Mouse (Mus musculus): ENCODE data around the gene Tmem181a. TPM values are rescaled to one million over a fixed set of nuclear protein-coding genes. Genes with fewer than 3 reads are reported as not detected.
A peak's percentile ranks its signal among the peaks of the same experiment; 100 is the strongest.
"Not testable (repeated sequence)": the region's sequence is repeated elsewhere in the genome, so short reads cannot be mapped to it uniquely, and the experiment has no call there.

The Tmem181a gene
- polyA plus RNA-seq (2015; fragmentation: Nextera tagmentation; extraction: Ambion mirVana): 2.5 and 2.9 TPM in 2 replicates

GRCm38 (mm10) chr17:6256400-6257069, at the start of gene Tmem181a:
Tmem181a (plus strand) TSS chr17:6256860.
- not testable (repeated sequence) for H3K9ac ChIP-seq; H3K4me1 ChIP-seq (replicated peaks); H3K36me3 ChIP-seq (replicated peaks); H3K27me3 ChIP-seq; ATAC-seq (ENCODE audit: insufficient read depth); H3K4me2 ChIP-seq; H3K9me3 ChIP-seq (replicated peaks); H3K4me3 ChIP-seq (replicated peaks); H3K27ac ChIP-seq (replicated peaks)
- WGBS (ENCODE audit: insufficient replicate concordance): 3% methylated on average over 22 of the region's 51 CpGs

GRCm38 (mm10) chr17:6211721-6212120, 44.9 kb upstream of the Tmem181a start:
- no peak overlapping the region for H3K4me3 ChIP-seq (replicated peaks)
- H3K27me3 ChIP-seq: no peaks in the 10 kb centered on the region
- H3K9me3 ChIP-seq (replicated peaks): no peaks in the 10 kb centered on the region
- H3K27ac ChIP-seq (replicated peaks): no peak overlapping the region
- no peaks in the 10 kb centered on the region for H3K36me3 ChIP-seq (replicated peaks)
- H3K4me2 ChIP-seq: no peak overlapping the region
- no peaks in the 10 kb centered on the region for H3K4me1 ChIP-seq (replicated peaks)
- ATAC-seq (ENCODE audit: insufficient read depth): no peak
- WGBS (ENCODE audit: insufficient replicate concordance): 69% methylated on average over 1 of the region's 1 CpGs
- no peak overlapping the region for H3K9ac ChIP-seq

GRCm38 (mm10) chr17:6215640-6216039, 41.0 kb upstream of the Tmem181a start:
- Histone ChIP-seq H3K27ac (replicated peaks) (no peak overlapping the region), H3K4me3 (replicated peaks) (no peak overlapping the region), H3K9me3 (replicated peaks) (no peaks in the 10 kb centered on the region), H3K4me1 (replicated peaks) (no peaks in the 10 kb centered on the region), H3K27me3 (no peaks in the 10 kb centered on the region), H3K9ac (no peak overlapping the region), H3K4me2 (no peak overlapping the region), H3K36me3 (replicated peaks) (no peaks in the 10 kb centered on the region)
- ATAC-seq (ENCODE audit: insufficient read depth): no peak
- 59% methylated on average over 4 of the region's 4 CpGs for WGBS (ENCODE audit: insufficient replicate concordance)

- whole genome bisulfite sequencing (ENCODE audit: insufficient replicate concordance): 76% methylated on average over 10 of the region's 10 CpGs
- Histone ChIP-seq H3K27me3 (no peaks in the 10 kb centered on the region), H3K27ac (replicated peaks) (no peak overlapping the region), H3K4me1 (replicated peaks) (no peaks in the 10 kb centered on the region), H3K9me3 (replicated peaks) (no peaks in the 10 kb centered on the region), H3K4me2 (no peak overlapping the region), H3K4me3 (replicated peaks) (no peak overlapping the region), H3K36me3 (replicated peaks) (no peaks in the 10 kb centered on the region), H3K9ac (no peak overlapping the region)
- no peak for ATAC-seq (ENCODE audit: insufficient read depth)
Measured at GRCm38 (mm10) chr17:6216514-6216913, 40.1 kb upstream of the Tmem181a start.

GRCm38 (mm10) chr17:6232633-6233032, 24.0 kb upstream of the Tmem181a start:
- not testable (repeated sequence) for ATAC-seq (ENCODE audit: insufficient read depth); H3K27me3 ChIP-seq; H3K4me2 ChIP-seq; H3K4me3 ChIP-seq (replicated peaks); H3K27ac ChIP-seq (replicated peaks); H3K9ac ChIP-seq; H3K4me1 ChIP-seq (replicated peaks); H3K36me3 ChIP-seq (replicated peaks); H3K9me3 ChIP-seq (replicated peaks)
- WGBS (ENCODE audit: insufficient replicate concordance): no CpG with 5 or more reads among the region's 7 CpGs

GRCm38 (mm10) chr17:6251298-6251697, 5.4 kb upstream of the Tmem181a start:
- WGBS (ENCODE audit: insufficient replicate concordance): 72% methylated on average over 1 of the region's 1 CpGs
- not testable (repeated sequence) for H3K4me3 ChIP-seq (replicated peaks); H3K27ac ChIP-seq (replicated peaks); H3K27me3 ChIP-seq; H3K9me3 ChIP-seq (replicated peaks); H3K9ac ChIP-seq; H3K4me1 ChIP-seq (replicated peaks); H3K4me2 ChIP-seq; ATAC-seq (ENCODE audit: insufficient read depth); H3K36me3 ChIP-seq (replicated peaks)

- WGBS (ENCODE audit: insufficient replicate concordance): 5% methylated on average over 18 of the region's 20 CpGs
- not testable (repeated sequence) for H3K9me3 ChIP-seq (replicated peaks); H3K9ac ChIP-seq; ATAC-seq (ENCODE audit: insufficient read depth); H3K4me1 ChIP-seq (replicated peaks); H3K27me3 ChIP-seq; H3K27ac ChIP-seq (replicated peaks); H3K4me2 ChIP-seq; H3K4me3 ChIP-seq (replicated peaks); H3K36me3 ChIP-seq (replicated peaks)
Measured at GRCm38 (mm10) chr17:6257070-6257456, 403 bp downstream of the Tmem181a start.

- not testable (repeated sequence) for H3K27me3 ChIP-seq; H3K9ac ChIP-seq; H3K4me1 ChIP-seq (replicated peaks); H3K27ac ChIP-seq (replicated peaks); H3K36me3 ChIP-seq (replicated peaks); H3K9me3 ChIP-seq (replicated peaks)
- Histone ChIP-seq H3K4me3 (replicated peaks) (peak overlapping the region; percentile 51), H3K4me2 (peak overlapping the region; percentile 60)
- peak; percentile 50 for ATAC-seq (ENCODE audit: insufficient read depth)
- under 1% methylated on average over 64 of the region's 84 CpGs for WGBS (ENCODE audit: insufficient replicate concordance)
Measured at GRCm38 (mm10) chr17:6269876-6270831, 13.5 kb downstream of the Tmem181a start.

GRCm38 (mm10) chr17:6270840-6271239, 14.2 kb downstream of the Tmem181a start:
- not testable (repeated sequence) for H3K27me3 ChIP-seq; ATAC-seq (ENCODE audit: insufficient read depth); H3K9ac ChIP-seq; H3K4me1 ChIP-seq (replicated peaks); H3K36me3 ChIP-seq (replicated peaks); H3K27ac ChIP-seq (replicated peaks); H3K9me3 ChIP-seq (replicated peaks)
- Histone ChIP-seq H3K4me2 (peak overlapping the region; percentile 60), H3K4me3 (replicated peaks) (peak overlapping the region; percentile 51)
- WGBS (ENCODE audit: insufficient replicate concordance): under 1% methylated on average over 25 of the region's 25 CpGs

GRCm38 (mm10) chr17:6271970-6272369, 15.3 kb downstream of the Tmem181a start:
- not testable (repeated sequence) for H3K4me3 ChIP-seq (replicated peaks); H3K27ac ChIP-seq (replicated peaks); H3K9me3 ChIP-seq (replicated peaks); H3K36me3 ChIP-seq (replicated peaks); H3K4me1 ChIP-seq (replicated peaks); ATAC-seq (ENCODE audit: insufficient read depth); H3K27me3 ChIP-seq; H3K4me2 ChIP-seq; H3K9ac ChIP-seq
- 50% methylated on average over 6 of the region's 6 CpGs for WGBS (ENCODE audit: insufficient replicate concordance)

- not testable (repeated sequence) for H3K4me1 ChIP-seq (replicated peaks); H3K27ac ChIP-seq (replicated peaks); H3K27me3 ChIP-seq; H3K36me3 ChIP-seq (replicated peaks); H3K9ac ChIP-seq; H3K9me3 ChIP-seq (replicated peaks); H3K4me3 ChIP-seq (replicated peaks); ATAC-seq (ENCODE audit: insufficient read depth); H3K4me2 ChIP-seq
- 75% methylated on average over 5 of the region's 6 CpGs for WGBS (ENCODE audit: insufficient replicate concordance)
Measured at GRCm38 (mm10) chr17:6274693-6275092, 18.0 kb downstream of the Tmem181a start.

Data from liver, embryonic 15.5 days (tissue).